Mouse (Mus musculus): ENCODE measurements around the gene Rfx5. TPM values are rescaled to one million over a fixed set of nuclear protein-coding genes. Genes with fewer than 3 reads are reported as not detected.
"Not testable (repeated sequence)": the region's sequence is repeated elsewhere in the genome, so short reads cannot be mapped to it uniquely, and the experiment has no call there.

The Rfx5 gene
- polyA plus RNA-seq, 1 experiment from 2014 or later, result 5.4 TPM

- H3K9ac ChIP-seq; ATAC-seq (ENCODE audit: extremely low read depth, insufficient number of reproducible peaks, low FRiP score, low TSS enrichment); H3K9me3 ChIP-seq; H3K4me3 ChIP-seq; H3K36me3 ChIP-seq; H3K27ac ChIP-seq (replicated peaks); H3K27me3 ChIP-seq (replicated peaks): not testable (repeated sequence)
- peaks cover 18% of the 10 kb centered on the region for H3K4me1 ChIP-seq
- 22% methylated on average over 9 of the region's 9 CpGs for WGBS
- H3K4me2 ChIP-seq, result peak overlapping the region; percentile 20; the same call in 1 of the 2 replicates
These were observed 13.8 kb upstream of the Rfx5 start for GRCm38 (mm10) chr3:94940033-94940432.

- H3K36me3 ChIP-seq; H3K9ac ChIP-seq; H3K4me2 ChIP-seq; H3K9me3 ChIP-seq; ATAC-seq (ENCODE audit: extremely low read depth, insufficient number of reproducible peaks, low FRiP score, low TSS enrichment); H3K27me3 ChIP-seq (replicated peaks); H3K4me1 ChIP-seq; H3K4me3 ChIP-seq; H3K27ac ChIP-seq (replicated peaks): not testable (repeated sequence)
- WGBS, result 57% methylated on average over 9 of the region's 9 CpGs
These were observed 11.5 kb upstream of the Rfx5 start for GRCm38 (mm10) chr3:94942211-94942967.

- not testable (repeated sequence) for ATAC-seq (ENCODE audit: extremely low read depth, insufficient number of reproducible peaks, low FRiP score, low TSS enrichment); H3K9me3 ChIP-seq; H3K27ac ChIP-seq (replicated peaks); H3K9ac ChIP-seq; H3K4me2 ChIP-seq; H3K4me3 ChIP-seq; H3K27me3 ChIP-seq (replicated peaks); H3K4me1 ChIP-seq; H3K36me3 ChIP-seq
- 27% methylated on average over 4 of the region's 4 CpGs for WGBS
These were observed 10.2 kb upstream of the Rfx5 start for GRCm38 (mm10) chr3:94943706-94944105.

- Histone ChIP-seq H3K4me3 (no peak overlapping the region), H3K36me3 (no peaks in the 10 kb centered on the region), H3K27ac (replicated peaks) (no peak overlapping the region), H3K27me3 (replicated peaks) (no peaks in the 10 kb centered on the region), H3K4me2 (no peak overlapping the region), H3K4me1 (peaks cover 7% of the 10 kb centered on the region), H3K9me3 (no peaks in the 10 kb centered on the region), H3K9ac (no peak overlapping the region)
- ATAC-seq (ENCODE audit: extremely low read depth, insufficient number of reproducible peaks, low FRiP score, low TSS enrichment), result no peak
- 56% methylated on average over 3 of the region's 3 CpGs for WGBS
These were observed 5.7 kb upstream of the Rfx5 start for GRCm38 (mm10) chr3:94948066-94948614.

GRCm38 (mm10) chr3:94949645-94950044, 4.2 kb upstream of the Rfx5 start:
- ATAC-seq (ENCODE audit: extremely low read depth, insufficient number of reproducible peaks, low FRiP score, low TSS enrichment), result no peak
- no peak overlapping the region for H3K27ac ChIP-seq (replicated peaks)
- no peaks in the 10 kb centered on the region for H3K9me3 ChIP-seq
- no peak overlapping the region for H3K9ac ChIP-seq
- 76% methylated on average over 3 of the region's 3 CpGs for whole genome bisulfite sequencing
- no peak overlapping the region for H3K4me2 ChIP-seq
- peaks cover 11% of the 10 kb centered on the region for H3K4me1 ChIP-seq
- H3K4me3 ChIP-seq, result no peak overlapping the region
- H3K27me3 ChIP-seq (replicated peaks), result no peaks in the 10 kb centered on the region
- H3K36me3 ChIP-seq, result no peaks in the 10 kb centered on the region

GRCm38 (mm10) chr3:94952806-94953205, 1.1 kb upstream of the Rfx5 start:
- no peaks in the 10 kb centered on the region for H3K27me3 ChIP-seq (replicated peaks)
- WGBS, result 77% methylated on average over 5 of the region's 5 CpGs
- H3K4me3 ChIP-seq, result peak overlapping the region; percentile 88
- ATAC-seq (ENCODE audit: extremely low read depth, insufficient number of reproducible peaks, low FRiP score, low TSS enrichment), result no peak
- H3K27ac ChIP-seq (replicated peaks), result 0 out of 2 replicates have a peak overlapping the region, but pooled peaks have one; percentile 81
- H3K9me3 ChIP-seq, result no peaks in the 10 kb centered on the region
- H3K4me1 ChIP-seq, result peaks cover 18% of the 10 kb centered on the region
- H3K9ac ChIP-seq, result no peak overlapping the region
- H3K36me3 ChIP-seq, result peaks cover 26% of the 10 kb centered on the region
- peak overlapping the region; percentile 76 for H3K4me2 ChIP-seq

GRCm38 (mm10) chr3:94953384-94953763, 501 bp upstream of the Rfx5 start:
- peaks cover 31% of the 10 kb centered on the region for H3K36me3 ChIP-seq
- peak overlapping the region; percentile 76 for H3K4me2 ChIP-seq
- ATAC-seq (ENCODE audit: extremely low read depth, insufficient number of reproducible peaks, low FRiP score, low TSS enrichment), result no peak
- H3K9ac ChIP-seq, result peak overlapping the region; percentile 95
- no peaks in the 10 kb centered on the region for H3K9me3 ChIP-seq
- H3K27me3 ChIP-seq (replicated peaks), result no peaks in the 10 kb centered on the region
- peak overlapping the region; percentile 81 for H3K27ac ChIP-seq (replicated peaks)
- H3K4me1 ChIP-seq, result peaks cover 23% of the 10 kb centered on the region
- peak overlapping the region; percentile 88 for H3K4me3 ChIP-seq
- 15% methylated on average over 9 of the region's 9 CpGs for WGBS

GRCm38 (mm10) chr3:94958295-94958694, 4.4 kb downstream of the Rfx5 start:
- H3K4me1 ChIP-seq, result peaks cover 33% of the 10 kb centered on the region
- no peak overlapping the region for H3K4me2 ChIP-seq
- no peak overlapping the region for H3K4me3 ChIP-seq
- no peak overlapping the region for H3K27ac ChIP-seq (replicated peaks)
- 0 out of 2 replicates have a peak overlapping the region, but pooled peaks have one; percentile 35 for H3K9ac ChIP-seq
- 73% methylated on average over 8 of the region's 8 CpGs for WGBS
- no peaks in the 10 kb centered on the region for H3K9me3 ChIP-seq
- H3K27me3 ChIP-seq (replicated peaks), result no peaks in the 10 kb centered on the region
- ATAC-seq (ENCODE audit: extremely low read depth, insufficient number of reproducible peaks, low FRiP score, low TSS enrichment), result no peak
- peaks cover 41% of the 10 kb centered on the region for H3K36me3 ChIP-seq

- H3K4me3 ChIP-seq, result no peak overlapping the region
- peaks cover 28% of the 10 kb centered on the region for H3K4me1 ChIP-seq
These were observed 6.0 kb downstream of the Rfx5 start for GRCm38 (mm10) chr3:94959871-94960270.

GRCm38 (mm10) chr3:94960322-94960721, 6.4 kb downstream of the Rfx5 start:
- Histone ChIP-seq H3K9ac (no peak overlapping the region), H3K9me3 (no peaks in the 10 kb centered on the region), H3K4me1 (peaks cover 24% of the 10 kb centered on the region), H3K27me3 (replicated peaks) (no peaks in the 10 kb centered on the region), H3K27ac (replicated peaks) (no peak overlapping the region), H3K4me3 (no peak overlapping the region), H3K4me2 (no peak overlapping the region), H3K36me3 (peaks cover 41% of the 10 kb centered on the region)
- no peak for ATAC-seq (ENCODE audit: extremely low read depth, insufficient number of reproducible peaks, low FRiP score, low TSS enrichment)
- WGBS, result 50% methylated on average over 5 of the region's 5 CpGs

More at GRCm38 (mm10) chr3:94959871-94960270, 6.0 kb downstream of the Rfx5 start:
- ATAC-seq (ENCODE audit: extremely low read depth, insufficient number of reproducible peaks, low FRiP score, low TSS enrichment), result no peak
- Histone ChIP-seq H3K4me2 (no peak overlapping the region), H3K27me3 (replicated peaks) (no peaks in the 10 kb centered on the region), H3K9ac (no peak overlapping the region), H3K36me3 (peaks cover 41% of the 10 kb centered on the region), H3K27ac (replicated peaks) (no peak overlapping the region), H3K9me3 (no peaks in the 10 kb centered on the region)
- WGBS, result 39% methylated on average over 8 of the region's 8 CpGs

- 0 out of 2 replicates have a peak, but pooled peaks cover 3% of the 10 kb centered on the region for H3K4me1 ChIP-seq
- H3K27me3 ChIP-seq (replicated peaks), result no peaks in the 10 kb centered on the region
- no peak for ATAC-seq (ENCODE audit: extremely low read depth, insufficient number of reproducible peaks, low FRiP score, low TSS enrichment)
- no peak overlapping the region for H3K9ac ChIP-seq
- H3K9me3 ChIP-seq, result no peaks in the 10 kb centered on the region
- 90% methylated on average over 1 of the region's 1 CpGs for WGBS
- H3K36me3 ChIP-seq, result no peaks in the 10 kb centered on the region
- no peak overlapping the region for H3K27ac ChIP-seq (replicated peaks)
- no peak overlapping the region for H3K4me2 ChIP-seq
- H3K4me3 ChIP-seq, result no peak overlapping the region
These were observed 11.1 kb downstream of the Rfx5 start for GRCm38 (mm10) chr3:94964989-94965388.

GRCm38 (mm10) chr3:94965878-94966277, 12.0 kb downstream of the Rfx5 start:
- Histone ChIP-seq H3K9ac (no peak overlapping the region), H3K4me3 (no peak overlapping the region), H3K27ac (replicated peaks) (no peak overlapping the region), H3K4me2 (no peak overlapping the region), H3K36me3 (no peaks in the 10 kb centered on the region), H3K4me1 (no peaks in the 10 kb centered on the region), H3K27me3 (replicated peaks) (no peaks in the 10 kb centered on the region), H3K9me3 (no peaks in the 10 kb centered on the region)
- ATAC-seq (ENCODE audit: extremely low read depth, insufficient number of reproducible peaks, low FRiP score, low TSS enrichment), result no peak
- 74% methylated on average over 1 of the region's 1 CpGs for WGBS

All from heart, embryonic 13.5 days (tissue).